Mouse (Mus musculus) megakaryocyte, embryonic 14.5 days (primary cell): Measurements from ENCODE around the gene Pgam1.

Source experiments
- FLI1 ChIP-seq: IDR thresholded peaks from 2 replicates; pipeline ENCODE4 v1.6.1; 2012; ENCODE audit warnings: low read length, inconsistent platforms, mixed read lengths
- GATA1 ChIP-seq: IDR thresholded peaks from 3 replicates; pipeline ENCODE4 v1.6.1; 2012; ENCODE audit warnings: mixed read lengths, low read length, inconsistent platforms, borderline replicate concordance

DNA sequence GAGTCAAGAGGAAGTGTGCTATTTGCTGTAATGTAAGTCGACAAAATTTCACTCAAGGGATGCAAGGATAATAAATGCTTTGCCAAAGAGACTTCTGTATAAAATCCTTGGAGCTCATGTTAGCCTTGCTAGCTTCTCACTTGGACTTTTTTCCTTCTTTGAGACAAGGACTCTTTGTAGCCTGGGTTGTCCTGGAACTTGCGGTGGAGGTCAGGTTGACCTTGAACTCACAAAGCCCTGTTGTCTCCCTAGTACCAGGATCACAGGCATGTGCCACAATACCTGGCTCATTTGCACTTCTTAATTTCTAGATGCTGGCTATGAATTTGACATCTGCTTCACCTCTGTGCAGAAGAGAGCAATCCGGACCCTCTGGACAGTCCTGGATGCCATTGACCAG is 3.6 kb downstream of the Pgam1 start:
- no peak for TF ChIP-seq GATA1
- no peak for TF ChIP-seq FLI1
